ENCODE assay signal across 26 mouse cellular contexts in genomic region chr6:112752007-112752406, GRCm38 (mm10). TPM values are rescaled to one million over a fixed set of nuclear protein-coding genes. Genes with fewer than 3 reads are reported as not detected.
DNase-seq lines count a peak whose midpoint lies in the region; ATAC-seq and TF ChIP-seq lines count a peak whose summit lies in the region.
"Had no signal": no experiment of that assay in that cellular context is flagged by ENCODE, and none has a peak within 500 bp of the region (broad histone marks: within the 10 kb centered on the region; RNA-seq: fewer than 3 reads in every experiment).

No protein-coding gene starts in this region.

- H3K4me1 ChIP-seq in bone marrow macrophage, adult 2 months (ENCODE audit: control insufficient read depth, insufficient read depth, low read length), result peaks cover 18% of the 10 kb centered on the region
- H3K4me1 ChIP-seq in midbrain, embryonic 11.5 days (ENCODE audit: control insufficient read depth, insufficient read depth, low read length), result no peaks in the 10 kb centered on the region
- H3K4me1 ChIP-seq: forebrain, embryonic 13.5 days; heart, embryonic 12.5 days; heart, embryonic 15.5 days; hindbrain, embryonic 15.5 days had no signal

- no peak overlapping the region for H3K9ac ChIP-seq in midbrain, embryonic 11.5 days (ENCODE audit: low read length)
- H3K9ac ChIP-seq: forebrain, embryonic 13.5 days; heart, embryonic 12.5 days; heart, embryonic 15.5 days; hindbrain, embryonic 15.5 days had no signal

- TF ChIP-seq POLR2A in bone marrow macrophage, adult 2 months (IDR thresholded peaks at IDR 0.05; ENCODE audit: borderline replicate concordance, low read depth, low read length), result no peak

- 87% methylated on average over 5 of the region's 5 CpGs for WGBS in midbrain, embryonic 11.5 days

- H3K4me3 ChIP-seq in bone marrow macrophage, adult 2 months (ENCODE audit: insufficient read depth, low read length), result no peak overlapping the region
- H3K4me3 ChIP-seq in midbrain, embryonic 11.5 days (ENCODE audit: low read depth, low read length), result no peak overlapping the region
- H3K4me3 ChIP-seq: forebrain, embryonic 10.5 days; forebrain, embryonic 13.5 days; heart, embryonic 12.5 days; heart, embryonic 15.5 days; hindbrain, embryonic 15.5 days had no signal

- no peak overlapping the region for H3K4me2 ChIP-seq in midbrain, embryonic 11.5 days
- H3K4me2 ChIP-seq: forebrain, embryonic 13.5 days; heart, embryonic 12.5 days; heart, embryonic 15.5 days; hindbrain, embryonic 15.5 days had no signal

- peak overlapping the region; percentile 43 for H3K27ac ChIP-seq in bone marrow macrophage, adult 2 months (ENCODE audit: insufficient read depth, low read depth, low read length)
- no peak overlapping the region for H3K27ac ChIP-seq in midbrain, embryonic 11.5 days (ENCODE audit: low read depth, low read length)
- H3K27ac ChIP-seq: forebrain, embryonic 10.5 days; forebrain, embryonic 13.5 days; heart, embryonic 15.5 days; hindbrain, embryonic 15.5 days had no signal

- no peak for TF ChIP-seq CTCF in bone marrow macrophage, adult 2 months (IDR thresholded peaks at IDR 0.05; ENCODE audit: low read depth, low read length)

- H3K36me3 ChIP-seq in midbrain, embryonic 11.5 days (ENCODE audit: control insufficient read depth, insufficient read depth, low read length), result peaks cover 24% of the 10 kb centered on the region
- H3K36me3 ChIP-seq: heart, embryonic 12.5 days; heart, embryonic 15.5 days had no signal

- H3K9me3 ChIP-seq in midbrain, embryonic 11.5 days (ENCODE audit: control insufficient read depth, low read length), result no peaks in the 10 kb centered on the region
- H3K9me3 ChIP-seq: forebrain, embryonic 10.5 days; forebrain, embryonic 13.5 days; heart, embryonic 12.5 days; heart, embryonic 15.5 days; hindbrain, embryonic 15.5 days had no signal

- peak; percentile 25 for DNase-seq in c-Kit-positive CD71-negative TER-119-negative erythroid progenitor cells, embryonic 14.5 days (ENCODE audit: low read depth)
- DNase-seq in layer of hippocampus, postnatal 25 days (ENCODE audit: extremely low spot score in 1 of 2, low spot score in 1 of 2), result no peak
- no peak for DNase-seq in midbrain, embryonic 11.5 days (ENCODE audit: low spot score, missing footprints)
- DNase-seq in kidney, adult 11 months, result no peak
- DNase-seq: adrenal gland, adult 8-10 months; adrenal gland, postnatal 25 days; cerebellum, adult 11 months; cerebellum, adult 2 months; cerebellum, adult 9-11 months; cerebellum, postnatal 25 days; gastrocnemius, postnatal 10 days; gastrocnemius, postnatal 36 days; heart, adult 11 months; heart, postnatal 10 days; heart, postnatal 36 days had no signal

- ATAC-seq in hematopoietic stem cell, adult 5-6 weeks (replicated peaks in 1 of 2; ENCODE audit: insufficient read depth in 1 of 2, low FRiP score in 2 of 2, low TSS enrichment in 1 of 2, low read depth in 1 of 2, poor library complexity in 2 of 2, severe bottlenecking in 2 of 2), result peak; percentile 62 to 67
- ATAC-seq in monocyte, adult 5-6 weeks (replicated peaks; ENCODE audit: insufficient number of reproducible peaks, low FRiP score, low TSS enrichment, poor library complexity, severe bottlenecking), result peak; percentile 67
- no peak for ATAC-seq in midbrain, embryonic 11.5 days (ENCODE audit: low FRiP score)
- no peak for ATAC-seq in CD4-positive, CD25-positive, alpha-beta regulatory T cell, adult 4 months
- ATAC-seq: activated CD4-positive, CD25-positive, alpha-beta regulatory T cell, adult 4 months; forebrain, embryonic 13.5 days; forebrain, embryonic 16.5 days had no signal

- H3K27me3 ChIP-seq in midbrain, embryonic 11.5 days (ENCODE audit: control insufficient read depth, insufficient read depth, low read length), result no peaks in the 10 kb centered on the region
- H3K27me3 ChIP-seq: forebrain, embryonic 13.5 days; heart, embryonic 12.5 days; heart, embryonic 15.5 days; hindbrain, embryonic 15.5 days had no signal

RNA-seq across cellular contexts. Expression of gene Rad18, which starts 55.5 kb away (rescaled TPM):
- polyA plus RNA-seq in bone marrow macrophage, adult 2 months (2012; ENCODE audit: insufficient read depth, insufficient read length, missing spikeins), result 9.5 and 14.8 TPM in 2 replicates
- total RNA-seq in hematopoietic stem cell, adult 5-6 weeks (2017), result 29.1 and 39.6 TPM in 2 replicates
- 7.1 to 12.6 TPM (median 7.1 TPM) in 3 replicates for total RNA-seq in monocyte, adult 5-6 weeks (2017)
- 1 to 10 TPM; 6.8 TPM for total RNA-seq in layer of hippocampus, postnatal 25 days (2021)
- polyA plus RNA-seq in midbrain, embryonic 11.5 days (2014; fragmentation: Nextera tagmentation; extraction: Ambion mirVana), result 38.2 and 39.7 TPM in 2 replicates
- 10 to 100 TPM; 40.4 to 56.2 TPM for polyA plus RNA-seq in CD4-positive, CD25-positive, alpha-beta regulatory T cell, adult 4 months (2017; shearing (Covaris generic))

Comparison
In these comparisons a context has a peak if more than half of its experiments do, and no peak if none do; other contexts are left out.
1. ATAC-seq: peak in hematopoietic stem cell, adult 5-6 weeks (2 of 2) and monocyte, adult 5-6 weeks (single experiment); none in midbrain, embryonic 11.5 days (single experiment) and CD4-positive, CD25-positive, alpha-beta regulatory T cell, adult 4 months (single experiment).